Mouse (Mus musculus) left cerebral cortex, adult 2 months (tissue): Measurements from ENCODE around the gene Abhd14b. TPM values are rescaled to one million over a fixed set of nuclear protein-coding genes. Genes with fewer than 3 reads are reported as not detected.
"Not testable (repeated sequence)": the region's sequence is repeated elsewhere in the genome, so short reads cannot be mapped to it uniquely, and the experiment has no call there.

Source experiments
- DNase-seq, 2 experiments: peaks; one replicate each; pipeline ENCODE4 v3.0.0; 2021 to 2022; ENCODE audit warnings: low spot score in 2 of 2, mixed read lengths in 1 of 2; ENCODE audit errors: extremely low spot score in 1 of 2
- H3K27ac ChIP-seq: fragments of 200-600 bp; 2 replicates; pipeline ENCODE4 v1.8.1; 2022
- H3K4me3 ChIP-seq: fragments of 200-600 bp; 2 replicates; pipeline ENCODE4 v1.8.1; 2022
- CTCF ChIP-seq: fragments of 200-600 bp; IDR thresholded peaks from 2 replicates; pipeline ENCODE4 v1.8.1; 2022; ENCODE audit warnings: antibody characterized with exemption, mild to moderate bottlenecking, moderate library complexity
- intact Hi-C: fragments of 180-260 bp; cut with DNase I; formaldehyde crosslinking; loops from one replicate; pipeline ENCODE4 v1.15.1; 2025
- total RNA-seq, 2 experiments: library from RNA; stranded (reverse); gene quantifications; 2 replicates each; pipeline ENCODE4 v1.2.3; 2021

Abhd14b gene
- total RNA-seq, 2 experiments from 2014 or later: 12.2 to 14.1 TPM

GRCm38 (mm10) chr9:106481676-106482075 is 34.4 kb downstream of the Abhd14b start:
- DNase-seq: peak in 1 of 2 experiments; percentile 7
- no peak for TF ChIP-seq CTCF
- intact Hi-C loops: no loop called here
- no peak overlapping the region for H3K27ac ChIP-seq
- H3K4me3 ChIP-seq: no peak overlapping the region

- DNase-seq: no peak
- no peak for TF ChIP-seq CTCF
- Histone ChIP-seq H3K27ac (no peak overlapping the region), H3K4me3 (no peak overlapping the region)
- intact Hi-C loops: no loop called here
Measured at GRCm38 (mm10) chr9:106482578-106483115, 35.4 kb downstream of the Abhd14b start.

- H3K27ac ChIP-seq: no peak overlapping the region
- intact Hi-C loops: no loop called here
- peak in 1 of 2 experiments; percentile 8 for DNase-seq
- TF ChIP-seq CTCF: no peak
- H3K4me3 ChIP-seq: no peak overlapping the region
Measured at GRCm38 (mm10) chr9:106483136-106483535, 35.9 kb downstream of the Abhd14b start.

- intact Hi-C loops: no loop called here
- Histone ChIP-seq H3K4me3 (no peak overlapping the region), H3K27ac (no peak overlapping the region)
- TF ChIP-seq CTCF: no peak
- no peak for DNase-seq
Measured at GRCm38 (mm10) chr9:106483606-106484005, 36.3 kb downstream of the Abhd14b start.

GRCm38 (mm10) chr9:106485076-106485475 is 37.8 kb downstream of the Abhd14b start:
- TF ChIP-seq CTCF: no peak
- Histone ChIP-seq H3K27ac (no peak overlapping the region), H3K4me3 (no peak overlapping the region)
- DNase-seq: no peak
- intact Hi-C loops: no loop called here

GRCm38 (mm10) chr9:106487602-106488001 is 40.3 kb downstream of the Abhd14b start:
- H3K4me3 ChIP-seq, H3K27ac ChIP-seq, DNase-seq, intact Hi-C loops: not testable (repeated sequence)

- TF ChIP-seq CTCF: no peak
- DNase-seq: no peak
- no peak within 1 kb of the TSS for H3K27ac ChIP-seq
- intact Hi-C loops: no loop called here
- H3K4me3 ChIP-seq: no peak within 1 kb of the TSS
Measured at GRCm38 (mm10) chr9:106499667-106500066, 52.4 kb downstream of the Abhd14b start, which contains the start of gene Iqcf1. Gene Iqcf1, plus strand, starts transcription at chr9:106499967.

- no peak for DNase-seq
- TF ChIP-seq CTCF: no peak
- Histone ChIP-seq H3K4me3 (no peak overlapping the region), H3K27ac (no peak overlapping the region)
- intact Hi-C loops: no loop called here
Measured at GRCm38 (mm10) chr9:106501846-106502245, 54.6 kb downstream of the Abhd14b start.

Other genes with a start within 250 kb of the Abhd14b start
- gene Ppm1m, start 247.7 kb upstream of the Abhd14b start, total RNA-seq: 10 to 100 TPM; 22.2 to 26.4 TPM
- 10 to 100 TPM; 60.3 to 61.1 TPM for gene Twf2, start 244.4 kb upstream of the Abhd14b start, total RNA-seq
- gene Tlr9, start 224.9 kb upstream of the Abhd14b start, total RNA-seq: 1 to 10 TPM in 1 of 2 experiments, under 1 TPM in 1; 0.82 to 1.1 TPM
- 100 to 1,000 TPM; 138 to 140 TPM for gene Alas1, start 198.8 kb upstream of the Abhd14b start, total RNA-seq
- gene Poc1a, start 166.4 kb upstream of the Abhd14b start, total RNA-seq: 10 to 100 TPM; 18.6 to 19.6 TPM
- gene Dusp7, start 78.8 kb upstream of the Abhd14b start, total RNA-seq: 100 to 1,000 TPM; 105 to 115 TPM
- 100 to 1,000 TPM; 273 to 308 TPM for gene Rpl29, start 18.0 kb upstream of the Abhd14b start, total RNA-seq
- 10 to 100 TPM; 16.0 to 18.7 TPM for gene Acy1, start 9.1 kb upstream of the Abhd14b start, total RNA-seq
- 10 to 100 TPM; 38.4 to 38.6 TPM for gene Abhd14a, start 219 bp downstream of the Abhd14b start, total RNA-seq
- 100 to 1,000 TPM; 202 to 207 TPM for gene Pcbp4, start 5.8 kb downstream of the Abhd14b start, total RNA-seq
- gene Gpr62, start 18.5 kb downstream of the Abhd14b start, total RNA-seq: 1 to 10 TPM; 7.4 to 7.6 TPM
- gene Rrp9, start 28.5 kb downstream of the Abhd14b start, total RNA-seq: 10 to 100 TPM; 35.4 to 38.3 TPM
- 1 to 10 TPM; 4.4 to 4.9 TPM for gene Parp3, start 29.5 kb downstream of the Abhd14b start, total RNA-seq
- not detected for gene Iqcf1, start 52.5 kb downstream of the Abhd14b start, total RNA-seq
- gene Iqcf5, start 67.1 kb downstream of the Abhd14b start, total RNA-seq: not detected
- gene Iqcf3, start 114.2 kb downstream of the Abhd14b start, total RNA-seq: not detected
- gene Iqcf4, start 123.5 kb downstream of the Abhd14b start, total RNA-seq: not detected
- gene Iqcf6, start 179.1 kb downstream of the Abhd14b start, total RNA-seq: not detected
- gene Grm2, start 208.6 kb downstream of the Abhd14b start, total RNA-seq: 10 to 100 TPM; 57.0 to 60.5 TPM
- 10 to 100 TPM; 92.2 to 98.1 TPM for gene Tex264, start 238.5 kb downstream of the Abhd14b start, total RNA-seq